Mouse (Mus musculus) kidney, postnatal 10 days (tissue): ENCODE data around the gene Nr2c1.
A peak's percentile ranks its signal among the peaks of the same experiment; 100 is the strongest.

Experiments used
- DNase-seq: peaks from one replicate; pipeline ENCODE4 v3.0.0; 2021; ENCODE audit warnings: mixed read lengths

The Nr2c1 gene

GRCm38 (mm10) chr10:94210718-94211618 lies 63.1 kb downstream of the Nr2c1 start:
- DNase-seq: no peak

DNA sequence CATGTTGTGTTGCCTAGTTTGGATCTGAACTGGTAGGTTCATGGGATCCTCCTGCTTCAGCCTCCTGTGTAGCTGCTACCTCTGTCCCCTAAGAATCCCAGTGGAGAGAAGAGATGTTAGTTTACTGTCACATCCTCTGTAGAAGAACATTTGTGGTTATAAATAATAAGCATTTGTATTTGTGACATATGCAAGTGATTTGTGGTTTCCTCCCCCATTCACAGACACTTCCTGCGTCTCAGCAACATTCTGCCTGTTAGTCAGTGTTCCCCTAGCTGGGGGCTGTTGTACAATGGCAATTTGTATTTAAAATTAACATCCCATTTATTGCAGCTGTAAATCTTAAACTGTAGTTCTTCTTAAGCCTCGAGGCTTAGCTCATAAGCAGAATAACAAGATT lies 63.9 kb downstream of the Nr2c1 start:
- peak; percentile 30 for DNase-seq

DNA sequence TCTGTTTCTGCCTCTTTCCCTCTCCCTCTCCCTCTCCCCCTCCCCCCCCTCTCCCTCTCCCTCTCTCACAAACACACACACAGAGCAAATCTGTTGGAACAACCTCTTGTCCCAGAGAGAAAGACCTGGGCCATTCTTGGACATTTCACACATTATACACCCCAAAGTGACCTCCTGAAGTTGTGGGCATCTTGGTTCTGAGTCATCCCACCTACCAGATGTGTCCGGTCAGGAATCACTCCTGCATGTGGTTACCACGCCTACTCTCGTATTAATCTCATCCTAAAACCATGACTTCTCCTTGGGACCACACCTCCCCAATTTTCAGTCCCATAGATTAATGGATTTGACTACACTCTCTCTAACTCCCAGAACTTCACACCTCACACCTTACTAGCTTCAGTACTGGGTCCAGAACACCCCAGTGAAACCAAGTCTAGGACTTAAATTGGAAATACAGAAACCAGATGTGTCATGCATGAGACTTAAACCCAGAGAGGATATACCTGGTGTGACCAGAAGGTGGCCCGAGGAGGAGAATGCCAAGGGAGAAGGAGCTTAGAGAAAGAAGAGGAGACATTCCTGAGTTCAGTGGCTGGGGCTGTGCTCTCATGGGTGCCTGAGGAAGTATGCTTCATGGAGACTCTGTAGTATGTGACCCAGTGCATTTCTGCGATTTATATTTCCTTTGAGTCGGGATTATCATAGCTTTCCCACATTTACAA lies 77.4 kb downstream of the Nr2c1 start:
- DNase-seq: no peak

DNA sequence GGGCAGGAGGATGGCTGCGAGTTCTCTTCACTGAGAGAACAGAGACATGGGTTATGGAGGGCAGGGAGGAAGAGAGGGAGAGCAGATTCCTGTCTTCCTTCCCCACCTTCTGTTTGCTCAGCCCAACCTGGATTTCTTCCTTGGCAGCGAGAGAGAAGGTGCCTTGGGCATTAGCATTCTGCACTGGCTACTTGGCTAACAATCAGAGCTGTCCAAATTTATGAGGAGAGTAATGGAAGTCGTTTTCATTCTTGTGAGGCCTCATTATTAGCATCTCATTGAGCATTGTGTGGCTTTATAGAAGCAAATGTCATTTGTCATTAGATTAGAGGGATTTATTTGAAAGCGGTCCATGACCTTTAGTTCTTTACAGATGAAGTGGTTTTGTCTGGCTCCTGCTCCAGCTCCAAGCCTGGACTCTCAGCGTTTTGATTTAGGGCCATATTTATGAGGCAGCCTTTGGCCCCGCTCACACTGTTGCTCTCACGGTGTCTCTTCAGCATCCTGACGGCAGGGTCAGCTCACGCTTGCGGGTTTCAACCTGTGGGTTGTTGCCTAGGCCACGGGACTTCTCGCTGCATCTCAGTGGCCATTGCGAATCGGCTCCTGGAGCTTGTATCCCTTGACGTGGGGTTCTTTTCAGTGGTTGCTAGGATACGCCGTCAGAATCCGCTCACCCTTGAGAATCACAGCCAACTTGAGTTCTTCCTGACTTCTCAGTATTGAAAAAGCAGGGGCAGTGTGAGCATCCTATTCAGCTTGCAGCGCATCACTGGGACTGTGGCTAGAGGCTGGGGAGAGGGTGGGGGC lies 82.6 kb downstream of the Nr2c1 start:
- DNase-seq: no peak

DNA sequence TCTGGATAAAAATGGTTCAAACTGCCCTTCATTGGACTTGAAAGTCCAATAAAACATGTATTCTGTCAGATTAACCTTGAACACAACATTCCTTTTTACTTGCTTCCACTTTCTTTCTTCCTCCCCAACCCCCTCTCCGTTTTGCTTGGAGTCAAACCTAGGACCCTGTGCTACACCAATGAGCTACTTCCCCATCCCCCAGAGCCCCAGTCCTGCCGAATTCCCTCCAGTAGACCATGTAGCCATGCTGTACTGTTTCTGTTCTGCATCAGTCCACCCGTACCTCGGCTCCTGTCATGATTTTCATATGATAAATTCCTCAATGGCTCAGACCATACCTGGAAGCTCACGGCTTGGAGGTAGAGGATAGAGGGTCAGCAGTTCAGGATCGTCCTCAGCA lies 83.2 kb downstream of the Nr2c1 start:
- no peak for DNase-seq

DNA sequence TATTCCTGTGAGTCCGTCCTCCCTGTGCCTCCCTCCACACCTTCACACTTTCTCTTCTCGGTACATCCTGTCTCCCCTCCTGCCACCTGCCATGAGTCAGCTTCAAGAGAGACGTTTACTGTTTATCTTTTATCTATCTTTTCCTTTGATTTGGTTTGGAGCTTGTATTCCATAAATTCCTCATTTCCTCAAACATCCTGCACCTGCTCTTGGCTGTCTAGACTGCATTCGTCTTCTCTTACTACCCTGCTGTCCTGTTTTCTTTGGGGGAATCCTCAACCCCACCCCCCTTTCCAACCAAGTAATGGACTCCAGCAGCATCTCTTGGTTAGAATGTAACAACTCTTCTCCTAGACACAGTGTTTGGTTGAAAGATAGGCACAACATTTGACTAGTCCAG lies 87.4 kb downstream of the Nr2c1 start:
- DNase-seq: no peak

DNA sequence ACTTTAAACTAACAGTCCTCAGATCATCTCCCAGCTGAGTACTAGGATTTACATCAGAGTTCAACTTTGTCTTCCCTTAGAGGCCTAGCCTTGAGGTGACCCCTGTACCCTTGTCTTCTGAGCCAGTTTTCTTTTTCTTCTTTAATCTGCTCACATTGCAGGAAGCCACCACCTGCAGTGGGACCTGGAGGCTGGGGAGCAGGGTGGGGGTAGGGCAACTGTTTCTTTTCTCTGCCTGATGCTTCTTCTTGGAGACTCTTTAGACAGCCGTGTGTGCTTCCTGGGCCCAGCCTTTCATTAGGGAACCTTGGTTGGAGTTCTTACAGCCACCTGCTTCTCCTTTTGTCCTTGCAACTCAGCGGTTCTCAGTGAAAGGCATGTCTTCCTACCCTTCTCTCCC lies 93.5 kb downstream of the Nr2c1 start:
- DNase-seq: no peak
